Mouse (Mus musculus): ENCODE data around the gene Ccdc186. TPM values are rescaled to one million over a fixed set of nuclear protein-coding genes. Genes with fewer than 3 reads are reported as not detected.
A peak's percentile ranks its signal among the peaks of the same experiment; 100 is the strongest.

Gene Ccdc186
- total and polyA plus RNA-seq, 3 experiments, result 2.2 to 7.5 (median 3.4) TPM

GRCm38 (mm10) chr19:56750709-56751108, 71.3 kb downstream of the Ccdc186 start:
- dilution Hi-C loops (cut with MboI; ENCODE audit: extremely low pct_ligation_motif_present, extremely low pct_unique_long_range_greater_than_20kb, low sequenced_read_pairs) (no loop called here), in situ Hi-C loops (cut with MboI; ENCODE audit: low pct_ligation_motif_present, low pct_unique_long_range_greater_than_20kb, low sequenced_read_pairs) (no loop called here)
- no peaks in the 10 kb centered on the region for H3K27me3 ChIP-seq (replicated peaks)
- H3K4me1 ChIP-seq (ENCODE audit: control insufficient read depth in 1 of 2, insufficient read depth in 2 of 2), result peaks cover 12 to 35% of the 10 kb centered on the region in 2 experiments
- H3K4me3 ChIP-seq (replicated peaks in 1 of 3; ENCODE audit: low read depth in 2 of 3, low read length in 2 of 3, poor library complexity in 1 of 3), result no peak overlapping the region
- H3K9ac ChIP-seq (ENCODE audit: insufficient read depth, low read depth), result no peak overlapping the region
- TF ChIP-seq GABPA (IDR thresholded peaks at IDR 0.05; ENCODE audit: insufficient replicate concordance, low read depth, low read length) (no peak), MAZ (IDR thresholded peaks at IDR 0.05; ENCODE audit: low read depth, low read length) (no peak), UBTF (IDR thresholded peaks at IDR 0.05; ENCODE audit: low read depth, low read length) (no peak), JUND (conservative IDR thresholded peaks at IDR 0.05; ENCODE audit: low read depth, low read length) (no peak), PAX5 (IDR thresholded peaks at IDR 0.05; ENCODE audit: low read length) (no peak), USF1 (IDR thresholded peaks at IDR 0.05; ENCODE audit: low read depth, low read length) (no peak), ZNF384 (IDR thresholded peaks at IDR 0.05; ENCODE audit: low read depth, low read length) (no peak), ETS1 (conservative IDR thresholded peaks at IDR 0.05; ENCODE audit: low read depth, low read length) (no peak), BHLHE40 (IDR thresholded peaks at IDR 0.05; ENCODE audit: low read depth, low read length) (no peak), RCOR1 (conservative IDR thresholded peaks at IDR 0.05; ENCODE audit: low read depth, low read length) (no peak), IRF4 (IDR thresholded peaks at IDR 0.05; ENCODE audit: low read depth, low read length) (no peak), NRF1 (IDR thresholded peaks at IDR 0.05; ENCODE audit: low read depth, low read length) (no peak), MAX (IDR thresholded peaks at IDR 0.05; ENCODE audit: low read length) (no peak), EP300 (IDR thresholded peaks at IDR 0.05; ENCODE audit: low read length) (no peak), KAT2A (IDR thresholded peaks at IDR 0.05; ENCODE audit: insufficient replicate concordance, low read length) (no peak), TCF12 (IDR thresholded peaks at IDR 0.05; ENCODE audit: low read depth, low read length) (no peak), MYC (IDR thresholded peaks at IDR 0.05; ENCODE audit: low read depth, low read length) (no peak), TBP (conservative IDR thresholded peaks at IDR 0.05; ENCODE audit: low read depth, low read length) (no peak)
- no peaks in the 10 kb centered on the region for H3K79me2 ChIP-seq (replicated peaks; ENCODE audit: control insufficient read depth, extremely low read depth, insufficient read depth, poor library complexity, severe bottlenecking)
- H3K9me3 ChIP-seq (replicated peaks; ENCODE audit: low read length), result no peaks in the 10 kb centered on the region
- H3K27ac ChIP-seq (ENCODE audit: insufficient read depth, low read depth), result no peak overlapping the region
- H3K36me3 ChIP-seq (replicated peaks in 1 of 2; ENCODE audit: control insufficient read depth in 1 of 2, insufficient read depth in 1 of 2, low read length in 1 of 2), result no peaks in the 10 kb centered on the region
- H3K4me2 ChIP-seq (ENCODE audit: insufficient read depth, low read depth, poor library complexity, severe bottlenecking), result no peak overlapping the region
- no peak for DNase-seq (ENCODE audit: extremely low read depth)

GRCm38 (mm10) chr19:56749343-56749742, 72.6 kb downstream of the Ccdc186 start:
- no peak overlapping the region for H3K27ac ChIP-seq (ENCODE audit: insufficient read depth, low read depth)
- no peaks in the 10 kb centered on the region for H3K27me3 ChIP-seq (replicated peaks)
- no peaks in the 10 kb centered on the region for H3K79me2 ChIP-seq (replicated peaks; ENCODE audit: control insufficient read depth, extremely low read depth, insufficient read depth, poor library complexity, severe bottlenecking)
- H3K9ac ChIP-seq (ENCODE audit: insufficient read depth, low read depth), result no peak overlapping the region
- dilution Hi-C loops (cut with MboI; ENCODE audit: extremely low pct_ligation_motif_present, extremely low pct_unique_long_range_greater_than_20kb, low sequenced_read_pairs) (no loop called here), in situ Hi-C loops (cut with MboI; ENCODE audit: low pct_ligation_motif_present, low pct_unique_long_range_greater_than_20kb, low sequenced_read_pairs) (no loop called here)
- peaks cover 12 to 37% of the 10 kb centered on the region in 2 experiments for H3K4me1 ChIP-seq (ENCODE audit: control insufficient read depth in 1 of 2, insufficient read depth in 2 of 2)
- H3K4me2 ChIP-seq (ENCODE audit: insufficient read depth, low read depth, poor library complexity, severe bottlenecking), result no peak overlapping the region
- no peaks in the 10 kb centered on the region for H3K9me3 ChIP-seq (replicated peaks; ENCODE audit: low read length)
- H3K36me3 ChIP-seq (replicated peaks in 1 of 2; ENCODE audit: control insufficient read depth in 1 of 2, insufficient read depth in 1 of 2, low read length in 1 of 2), result no peaks in the 10 kb centered on the region
- peak; percentile 45 for DNase-seq (ENCODE audit: extremely low read depth)
- H3K4me3 ChIP-seq (replicated peaks in 1 of 3; ENCODE audit: low read depth in 2 of 3, low read length in 2 of 3, poor library complexity in 1 of 3), result no peak overlapping the region
- TF ChIP-seq MAFK (IDR thresholded peaks at IDR 0.05; ENCODE audit: insufficient replicate concordance, low read length) (peak; percentile 61; the same call in 1 of the 2 replicates), E2F4 (IDR thresholded peaks at IDR 0.05; ENCODE audit: insufficient replicate concordance, low read depth, low read length) (no peak), ZNF384 (IDR thresholded peaks at IDR 0.05; ENCODE audit: low read depth, low read length) (peak; percentile 95), NRF1 (IDR thresholded peaks at IDR 0.05; ENCODE audit: low read depth, low read length) (no peak), POLR2A (IDR thresholded peaks at IDR 0.05; ENCODE audit: low read depth, low read length) (no peak), HCFC1 (IDR thresholded peaks at IDR 0.05; ENCODE audit: low read depth, low read length) (no peak), NELFE (IDR thresholded peaks at IDR 0.05; ENCODE audit: low read depth, low read length) (no peak), RAD21 (IDR thresholded peaks at IDR 0.05; ENCODE audit: low read depth, low read length) (no peak), CTCF (conservative IDR thresholded peaks at IDR 0.05 in 1 of 2, IDR thresholded peaks at IDR 0.05 in 1 of 2; ENCODE audit: low read depth in 2 of 2, low read length in 2 of 2) (no peak), USF2 (conservative IDR thresholded peaks at IDR 0.05; ENCODE audit: low read depth, low read length) (no peak), MAX (IDR thresholded peaks at IDR 0.05; ENCODE audit: low read length) (no peak), UBTF (IDR thresholded peaks at IDR 0.05; ENCODE audit: low read depth, low read length) (no peak), KAT2A (IDR thresholded peaks at IDR 0.05; ENCODE audit: insufficient replicate concordance, low read length) (no peak), RCOR1 (conservative IDR thresholded peaks at IDR 0.05; ENCODE audit: low read depth, low read length) (0 out of 2 replicates have a peak, but pooled peaks have one; percentile 20), MAZ (IDR thresholded peaks at IDR 0.05; ENCODE audit: low read depth, low read length) (no peak), ZKSCAN1 (IDR thresholded peaks at IDR 0.05; ENCODE audit: borderline replicate concordance, low read depth, low read length) (no peak), JUND (conservative IDR thresholded peaks at IDR 0.05; ENCODE audit: low read depth, low read length) (peak; percentile 37; the same call in 1 of the 2 replicates), TCF12 (IDR thresholded peaks at IDR 0.05; ENCODE audit: low read depth, low read length) (0 out of 2 replicates have a peak, but pooled peaks have one; percentile 20), EP300 (IDR thresholded peaks at IDR 0.05; ENCODE audit: low read length) (peak; percentile 52), CHD2 (IDR thresholded peaks at IDR 0.05; ENCODE audit: low read length) (no peak), ZMIZ1 (IDR thresholded peaks at IDR 0.05; ENCODE audit: low read depth, low read length) (no peak), ETS1 (conservative IDR thresholded peaks at IDR 0.05; ENCODE audit: low read depth, low read length) (peak; percentile 65; the same call in 1 of the 2 replicates), CHD1 (IDR thresholded peaks at IDR 0.05; ENCODE audit: low read depth, low read length) (no peak), MEF2A (IDR thresholded peaks at IDR 0.05; ENCODE audit: borderline replicate concordance, low read depth, low read length) (0 out of 2 replicates have a peak, but pooled peaks have one; percentile 38), GABPA (IDR thresholded peaks at IDR 0.05; ENCODE audit: insufficient replicate concordance, low read depth, low read length) (no peak)

All from CH12.LX (cell line).